Mouse (Mus musculus) G1E (cell line): ENCODE data around the gene Gm28230.

Experiments
- CTCF ChIP-seq: IDR thresholded peaks from 2 replicates; pipeline ENCODE4 v1.5.1; 2012; ENCODE audit warnings: low read depth, low read length, inconsistent platforms, mixed read lengths
- GATA1 ChIP-seq: IDR thresholded peaks from 2 replicates; pipeline ENCODE4 v1.6.1; 2012; ENCODE audit warnings: borderline replicate concordance, low read length, inconsistent platforms, mixed read lengths
- POLR2AphosphoS5 ChIP-seq: IDR thresholded peaks from 2 replicates; pipeline ENCODE4 v1.6.1; 2012; ENCODE audit warnings: low read depth, low read length, inconsistent platforms; ENCODE audit not compliant: insufficient replicate concordance
- TAL1 ChIP-seq: conservative IDR thresholded peaks from 2 replicates; pipeline ENCODE4 v1.6.1; 2012; ENCODE audit warnings: low read depth, low read length, inconsistent platforms, mixed read lengths

- TF ChIP-seq CTCF (no peak), TAL1 (no peak), GATA1 (no peak), POLR2AphosphoS5 (no peak)
These were observed 19.9 kb downstream of the Gm28230 start for GRCm38 (mm10) chr2:74746298-74746921.
